Mouse (Mus musculus) forebrain, embryonic 12.5 days (tissue): Measurements from ENCODE around the gene Fam208b. TPM values are rescaled to one million over a fixed set of nuclear protein-coding genes. Genes with fewer than 3 reads are reported as not detected.
A peak's percentile ranks its signal among the peaks of the same experiment; 100 is the strongest.

Experiments
- ATAC-seq: fragments of 200-750 bp; cut with Nextera tagmentation; 2 replicates; pipeline ENCODE4 v1.8.0; 2017; ENCODE audit warnings: moderate TSS enrichment; ENCODE audit not compliant: low FRiP score
- H3K27ac ChIP-seq: fragments of 300-500 bp; sonication (generic); 2 replicates; pipeline ENCODE4 v1.5.1; 2016; ENCODE audit warnings: mild to moderate bottlenecking
- H3K27me3 ChIP-seq: fragments of 300-500 bp; sonication (generic); 2 replicates; pipeline ENCODE4 v1.6.1; 2016; ENCODE audit warnings: mild to moderate bottlenecking
- H3K36me3 ChIP-seq: fragments of 300-500 bp; sonication (generic); replicated peaks from 2 replicates; pipeline ENCODE4 v1.6.1; 2016; ENCODE audit warnings: mild to moderate bottlenecking
- H3K4me1 ChIP-seq: fragments of 300-500 bp; sonication (generic); 2 replicates; pipeline ENCODE4 v1.6.1; 2016
- H3K4me2 ChIP-seq: fragments of 300-500 bp; sonication (generic); 2 replicates; pipeline ENCODE4 v1.6.1; 2016; ENCODE audit warnings: mild to moderate bottlenecking, moderate library complexity
- H3K4me3 ChIP-seq: fragments of 300-500 bp; sonication (generic); replicated peaks from 2 replicates; pipeline ENCODE4 v1.5.1; 2016; ENCODE audit warnings: mild to moderate bottlenecking
- H3K9ac ChIP-seq: fragments of 300-500 bp; sonication (generic); 2 replicates; pipeline ENCODE4 v1.6.1; 2016; ENCODE audit warnings: mild to moderate bottlenecking
- H3K9me3 ChIP-seq: fragments of 300-500 bp; sonication (generic); 2 replicates; pipeline ENCODE4 v1.6.1; 2016
- WGBS: fragments of 180-500 bp; shearing (Covaris S2); methylation state at CpG from one replicate; pipeline ENCODE4 v1.1.7; 2016; 5-methylcytosine and 5-hydroxymethylcytosine counted together
- polyA plus RNA-seq: library from polyadenylated mRNA; unstranded; fragments of >200 nt; fragmentation: Nextera tagmentation; extraction: Ambion mirVana; gene quantifications from 2 replicates; pipeline ENCODE4 v1.2.1, GENCODE M21; 2016

Fam208b gene
- polyA plus RNA-seq, 1 experiment from 2014 or later: 26.1 TPM

DNA sequence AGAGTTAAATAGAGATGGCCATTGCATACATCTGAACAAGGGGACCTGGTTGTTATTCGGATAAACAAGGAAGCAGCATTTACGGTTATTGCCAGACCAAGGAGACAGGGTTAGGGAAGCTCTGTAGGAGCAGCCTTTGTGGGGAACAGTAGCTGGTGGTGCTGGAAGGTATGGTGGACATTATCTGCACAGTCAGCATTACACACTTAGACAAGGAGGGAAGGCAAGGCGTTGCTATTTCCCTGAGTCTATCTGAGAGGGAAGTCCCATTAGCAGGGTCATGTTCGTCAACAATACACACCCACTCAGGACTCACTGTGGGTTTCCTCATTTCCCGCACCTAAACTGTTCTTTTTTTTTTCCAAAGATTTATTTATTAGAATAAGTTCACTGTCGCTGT is 63.1 kb downstream of the Fam208b start:
- WGBS: 94% methylated on average over 6 of the region's 6 CpGs

DNA sequence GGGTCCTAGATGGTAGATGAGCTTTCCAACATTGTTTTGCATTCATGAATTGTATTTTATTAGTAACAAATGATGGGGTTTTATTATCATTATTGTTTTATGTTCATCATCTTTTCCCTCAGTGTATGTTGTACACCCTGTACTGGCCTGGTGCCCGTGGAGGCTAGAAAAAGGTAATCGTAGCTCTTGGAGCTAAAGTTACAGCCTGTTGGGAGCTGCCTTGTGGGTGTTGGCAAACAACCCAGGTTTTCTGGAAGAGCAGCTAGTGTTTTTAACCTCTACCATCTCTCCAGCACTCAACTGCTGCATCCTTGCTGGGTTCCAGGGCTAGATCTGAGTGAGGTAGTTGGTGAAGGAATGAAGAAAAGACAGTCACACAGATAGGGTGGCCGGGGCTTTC is 63.5 kb downstream of the Fam208b start:
- WGBS: 89% methylated on average over 3 of the region's 3 CpGs
- Histone ChIP-seq H3K27ac (no peak overlapping the region), H3K27me3 (no peaks in the 10 kb centered on the region), H3K9ac (no peak overlapping the region), H3K4me2 (no peak overlapping the region), H3K4me3 (no peak overlapping the region), H3K4me1 (no peaks in the 10 kb centered on the region), H3K36me3 (peaks cover 18% of the 10 kb centered on the region), H3K9me3 (no peaks in the 10 kb centered on the region)
- no peak for ATAC-seq

More for the DNA sequence above, 63.1 kb downstream of the Fam208b start:
- Histone ChIP-seq H3K9ac (no peak overlapping the region), H3K9me3 (no peaks in the 10 kb centered on the region), H3K4me1 (no peaks in the 10 kb centered on the region), H3K27me3 (no peaks in the 10 kb centered on the region), H3K4me3 (no peak overlapping the region), H3K4me2 (no peak overlapping the region), H3K36me3 (peaks cover 21% of the 10 kb centered on the region), H3K27ac (no peak overlapping the region)
- no peak for ATAC-seq

DNA sequence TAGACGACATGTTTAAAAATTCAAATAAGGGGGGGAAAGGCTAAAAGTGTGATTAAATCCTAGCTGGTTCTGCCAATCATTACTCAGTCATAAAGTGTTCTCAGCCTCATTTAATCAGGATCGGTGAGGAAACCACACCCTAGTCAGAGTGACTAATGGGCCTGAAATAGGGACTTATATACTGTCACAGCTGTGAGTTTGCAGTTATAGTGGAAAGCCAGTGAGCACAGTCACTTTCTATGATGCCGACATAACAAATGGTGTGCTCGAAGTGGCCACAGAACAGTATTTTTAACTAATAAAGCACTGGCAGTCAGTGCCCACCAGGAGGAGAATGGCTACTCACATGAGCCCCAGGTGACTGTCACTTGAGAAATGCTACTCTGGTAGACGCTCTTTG is 66.0 kb downstream of the Fam208b start:
- no peak overlapping the region for H3K4me2 ChIP-seq
- no peak for ATAC-seq
- 78% methylated on average over 5 of the region's 5 CpGs for WGBS

DNA sequence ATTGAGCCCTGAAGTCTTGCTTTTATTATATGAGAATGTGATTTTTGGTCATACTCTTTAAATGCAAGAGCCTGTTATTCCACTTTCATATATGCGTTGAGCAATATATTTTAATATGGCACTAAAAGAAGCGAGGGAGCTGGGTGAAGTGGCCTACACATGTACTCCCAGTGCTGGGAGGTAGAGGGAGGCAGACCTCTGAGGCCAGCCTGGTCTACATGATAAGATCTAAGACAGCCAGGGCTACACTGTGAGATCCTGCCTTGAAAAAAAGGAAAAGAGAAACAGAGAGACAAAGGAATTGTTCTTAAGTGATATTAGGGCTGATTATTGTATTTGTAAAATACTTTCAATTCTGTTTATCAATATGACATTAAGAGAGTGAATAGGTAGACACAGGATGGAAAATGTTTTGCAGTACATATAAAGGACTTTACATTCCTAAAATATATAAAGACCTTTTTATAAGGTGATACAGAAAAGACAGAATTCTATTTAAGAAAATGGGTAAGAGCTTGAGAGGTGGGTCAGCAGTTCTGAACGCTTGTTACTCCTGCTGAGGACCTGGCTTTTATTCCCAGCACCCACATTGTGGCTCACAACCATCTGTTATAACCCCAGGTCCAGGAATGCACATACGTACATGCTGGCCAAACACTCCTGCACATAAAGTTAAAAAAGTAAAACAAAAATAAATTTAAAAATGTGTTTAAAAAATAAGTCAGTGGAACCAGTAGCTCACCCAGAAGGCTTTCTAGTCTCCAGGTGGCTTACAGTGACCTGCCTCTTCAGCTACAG is 66.6 kb downstream of the Fam208b start:
- 97% methylated on average over 4 of the region's 4 CpGs for WGBS
- no peak for ATAC-seq
- peaks cover 28% of the 10 kb centered on the region for H3K4me1 ChIP-seq

More for the DNA sequence above, 66.0 kb downstream of the Fam208b start:
- Histone ChIP-seq H3K9ac (no peak overlapping the region), H3K4me1 (peaks cover 21% of the 10 kb centered on the region), H3K27ac (no peak overlapping the region), H3K36me3 (peaks cover 8% of the 10 kb centered on the region; the same call in 1 of the 2 replicates), H3K4me3 (no peak overlapping the region), H3K9me3 (no peaks in the 10 kb centered on the region), H3K27me3 (no peaks in the 10 kb centered on the region)

DNA sequence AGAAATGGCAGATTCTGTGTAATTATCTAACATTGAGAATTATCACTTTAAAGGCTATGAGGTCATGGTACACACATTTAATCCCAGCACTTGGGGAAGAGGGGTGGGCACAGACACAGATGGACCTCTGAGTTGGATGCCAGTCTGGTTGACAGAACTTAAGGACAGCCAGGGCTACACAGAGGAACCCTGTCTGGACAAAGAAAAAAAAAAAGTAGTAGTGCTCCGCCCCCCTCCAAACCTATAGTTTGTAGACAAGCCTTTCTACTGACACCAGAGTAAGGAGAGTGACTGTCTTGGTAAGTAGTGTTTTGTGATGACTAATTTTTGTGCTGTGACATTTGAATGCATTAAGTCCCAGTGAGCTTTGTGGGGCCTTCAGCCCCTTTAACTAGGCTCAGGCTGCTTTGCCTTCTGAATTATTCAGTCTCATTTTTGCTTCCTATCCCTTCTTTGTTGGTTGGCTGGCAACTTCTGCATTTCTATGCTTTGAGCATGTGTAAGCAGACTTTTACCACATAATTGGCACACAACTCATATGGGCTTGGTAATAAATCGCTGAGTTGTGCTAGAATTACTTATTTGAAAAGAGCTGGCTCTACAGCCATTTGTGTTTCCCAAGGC is 69.6 kb downstream of the Fam208b start:
- peak overlapping the region; percentile 71 for H3K4me2 ChIP-seq
- peak overlapping the region; percentile 7; the same call in 1 of the 2 replicates for H3K4me3 ChIP-seq
- no peak for ATAC-seq
- peaks cover 37% of the 10 kb centered on the region for H3K4me1 ChIP-seq
- no peaks in the 10 kb centered on the region for H3K27me3 ChIP-seq
- 55% methylated on average over 2 of the region's 2 CpGs for WGBS
- peaks cover 2% of the 10 kb centered on the region; the same call in 1 of the 2 replicates for H3K9me3 ChIP-seq
- no peak overlapping the region for H3K9ac ChIP-seq
- H3K36me3 ChIP-seq: no peaks in the 10 kb centered on the region; the same call in 1 of the 2 replicates
- H3K27ac ChIP-seq: no peak overlapping the region

More for the DNA sequence above, 66.6 kb downstream of the Fam208b start:
- H3K9ac ChIP-seq: no peak overlapping the region
- H3K4me3 ChIP-seq: no peak overlapping the region
- H3K9me3 ChIP-seq: no peaks in the 10 kb centered on the region
- H3K27me3 ChIP-seq: no peaks in the 10 kb centered on the region
- H3K27ac ChIP-seq: no peak overlapping the region
- peaks cover 4% of the 10 kb centered on the region; the same call in 1 of the 2 replicates for H3K36me3 ChIP-seq
- H3K4me2 ChIP-seq: no peak overlapping the region

DNA sequence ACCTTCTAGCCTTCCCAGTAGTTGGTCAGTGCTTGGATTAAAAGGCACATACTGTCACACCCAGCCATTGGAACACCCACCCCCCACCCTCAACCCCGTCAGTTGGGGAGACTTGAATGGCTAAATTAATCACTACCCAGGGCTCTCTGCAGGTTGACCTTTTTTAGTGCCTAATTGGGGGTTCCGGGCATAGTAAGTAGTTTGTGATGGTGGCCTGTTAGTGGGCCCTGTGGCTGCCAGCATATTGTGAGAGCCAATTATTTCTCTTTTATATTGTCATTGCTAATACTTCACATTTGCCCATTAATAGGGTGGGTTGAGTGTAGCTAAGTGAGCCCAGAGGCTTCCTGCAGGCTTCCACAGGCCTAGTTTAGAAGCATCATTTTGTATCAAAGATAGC is 70.7 kb downstream of the Fam208b start:
- Histone ChIP-seq H3K9ac (no peak overlapping the region), H3K4me1 (peaks cover 37% of the 10 kb centered on the region), H3K36me3 (no peaks in the 10 kb centered on the region), H3K4me3 (peak overlapping the region; percentile 94), H3K27ac (no peak overlapping the region), H3K9me3 (peaks cover 4% of the 10 kb centered on the region; the same call in 1 of the 2 replicates), H3K27me3 (no peaks in the 10 kb centered on the region), H3K4me2 (peak overlapping the region; percentile 71)
- ATAC-seq: no peak
- 12% methylated on average over 2 of the region's 2 CpGs for WGBS

DNA sequence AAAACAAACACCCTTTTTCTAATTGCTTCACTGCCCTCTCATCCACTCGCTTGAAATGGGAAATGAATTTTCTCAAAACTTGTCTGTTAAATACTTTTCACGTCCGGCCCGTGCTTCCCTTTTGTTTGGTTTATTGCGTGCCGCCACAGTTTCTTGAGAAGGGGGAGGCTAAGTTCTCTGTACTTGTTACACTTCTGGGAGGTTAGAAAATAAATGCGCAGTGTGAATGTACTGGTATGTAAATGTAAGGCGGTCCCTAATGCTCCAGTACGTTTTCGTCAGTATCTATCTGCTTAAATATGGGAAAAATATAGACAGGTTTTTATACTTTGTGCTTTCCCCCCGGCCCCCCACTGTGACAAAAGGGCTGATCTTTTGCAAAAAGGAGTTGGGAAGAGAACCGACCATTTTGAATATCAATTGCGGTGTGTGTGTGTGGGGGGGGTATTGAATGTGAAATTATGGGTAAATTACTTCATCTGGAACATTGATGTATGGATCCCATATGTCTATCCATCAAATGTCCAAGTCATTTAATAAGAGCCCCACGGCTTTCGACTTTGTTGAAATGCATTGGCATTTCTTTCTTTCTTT is 71.8 kb downstream of the Fam208b start:
- peaks cover 4% of the 10 kb centered on the region; the same call in 1 of the 2 replicates for H3K9me3 ChIP-seq
- peak overlapping the region; percentile 94 for H3K4me3 ChIP-seq
- 2% methylated on average over 15 of the region's 15 CpGs for WGBS
- ATAC-seq: no peak
- no peaks in the 10 kb centered on the region for H3K27me3 ChIP-seq
- H3K9ac ChIP-seq: peak overlapping the region; percentile 97
- H3K4me2 ChIP-seq: peak overlapping the region; percentile 71
- H3K27ac ChIP-seq: peak overlapping the region; percentile 99
- H3K4me1 ChIP-seq: peaks cover 37% of the 10 kb centered on the region
- H3K36me3 ChIP-seq: no peaks in the 10 kb centered on the region

DNA sequence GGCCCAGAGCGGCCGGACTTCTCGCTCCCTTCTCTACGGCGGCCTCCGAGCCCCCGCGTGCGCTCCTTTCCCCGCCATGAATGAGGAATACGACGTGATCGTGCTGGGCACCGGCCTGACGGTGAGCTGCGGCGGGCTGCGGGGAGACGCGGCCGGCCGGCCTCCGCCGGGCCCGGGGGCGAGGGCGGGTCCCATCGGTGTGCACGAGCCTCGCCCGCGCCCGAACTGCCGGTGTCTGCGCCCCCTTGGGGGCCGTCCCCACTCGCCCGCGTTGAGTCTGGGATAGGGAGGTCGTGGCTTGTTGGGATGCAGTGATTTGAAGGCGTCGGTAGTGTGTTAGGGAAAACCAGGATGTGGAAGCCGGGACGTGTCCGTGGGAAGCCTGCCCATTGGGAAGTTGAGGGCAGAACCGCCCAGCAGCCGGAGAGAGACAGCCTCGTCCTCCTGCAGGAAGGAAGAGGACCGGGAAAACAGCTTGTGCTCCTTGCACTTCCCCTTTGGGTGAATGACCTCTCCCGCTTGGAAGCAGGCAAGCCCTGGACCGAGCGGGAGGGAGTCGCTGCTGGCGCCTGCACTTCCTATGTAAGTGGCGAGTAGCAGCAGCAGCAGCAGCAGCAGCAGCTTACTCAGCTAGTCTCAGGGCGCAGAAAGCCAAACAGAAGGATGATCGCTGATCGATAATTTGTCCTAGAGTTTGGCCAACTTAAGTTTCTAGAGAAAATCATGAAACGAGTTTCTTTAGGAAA is 72.5 kb downstream of the Fam208b start:
- H3K36me3 ChIP-seq: no peaks in the 10 kb centered on the region
- H3K27ac ChIP-seq: peak overlapping the region; percentile 99
- peak overlapping the region; percentile 97 for H3K9ac ChIP-seq
- peaks cover 37% of the 10 kb centered on the region for H3K4me1 ChIP-seq
- peak overlapping the region; percentile 71 for H3K4me2 ChIP-seq
- no peaks in the 10 kb centered on the region for H3K27me3 ChIP-seq
- peak overlapping the region; percentile 94 for H3K4me3 ChIP-seq
- H3K9me3 ChIP-seq: peaks cover 4% of the 10 kb centered on the region; the same call in 1 of the 2 replicates
- WGBS: under 1% methylated on average over 59 of the region's 59 CpGs
- ATAC-seq: peak; percentile 62

DNA sequence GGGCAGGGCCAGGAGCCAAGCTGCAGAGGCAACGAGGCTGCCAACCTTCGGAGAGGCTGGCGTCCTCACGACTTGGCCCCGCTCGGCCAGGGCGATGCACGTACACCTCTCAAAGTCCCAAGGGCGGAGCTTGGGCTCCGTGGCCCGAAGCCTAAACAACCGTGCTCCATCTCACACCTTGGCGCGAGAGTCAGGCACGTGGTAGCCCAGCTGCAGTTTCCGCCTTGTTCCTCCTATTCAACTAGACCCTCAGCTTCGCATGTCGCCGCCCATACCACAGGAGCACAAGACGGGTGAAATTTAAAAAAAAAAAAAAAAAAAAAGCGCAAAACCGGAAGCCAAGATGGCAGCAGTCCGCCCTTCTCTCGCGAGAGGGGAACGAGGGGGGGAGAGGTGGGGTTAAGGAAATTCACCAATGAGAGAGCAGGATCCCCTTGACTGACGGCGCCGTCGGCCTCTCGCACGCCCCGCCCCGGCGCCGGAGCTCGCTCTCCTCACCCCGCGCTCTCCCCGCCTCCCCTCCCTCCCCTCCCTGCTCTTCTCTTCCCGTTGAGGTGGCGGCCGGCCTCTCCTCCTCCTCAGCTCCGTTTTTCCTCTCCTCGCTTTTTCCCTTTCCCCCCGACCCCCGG is 73.2 kb downstream of the Fam208b start, which contains the start of gene Gdi2:
Gdi2 (plus strand) TSS at position 470 of the 629 bp plus-strand sequence.
- H3K4me1 ChIP-seq: peaks cover 37% of the 10 kb centered on the region
- ATAC-seq: peak; percentile 98

DNA sequence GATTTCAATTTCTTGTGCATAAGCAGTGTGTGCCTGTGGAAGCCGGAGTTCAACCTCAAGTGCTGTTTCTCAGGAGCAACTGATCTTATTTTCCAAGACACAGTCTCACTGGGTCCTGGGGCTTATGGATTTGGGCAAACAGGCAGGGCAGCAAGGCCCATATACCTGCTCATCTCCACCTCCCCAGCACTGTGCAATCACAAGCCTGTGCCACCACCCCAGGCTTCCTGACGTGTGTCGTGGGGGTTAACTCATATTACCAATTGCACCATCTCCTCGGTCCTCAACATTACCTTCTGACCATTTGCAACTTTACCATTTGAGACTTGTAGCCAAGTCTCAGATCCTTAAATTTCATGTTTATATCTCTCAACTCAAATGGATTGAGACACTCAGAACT is 76.8 kb downstream of the Fam208b start:
- Histone ChIP-seq H3K4me1 (peaks cover 8% of the 10 kb centered on the region), H3K4me2 (no peak overlapping the region), H3K27ac (no peak overlapping the region), H3K36me3 (no peaks in the 10 kb centered on the region), H3K4me3 (no peak overlapping the region), H3K9ac (no peak overlapping the region), H3K27me3 (no peaks in the 10 kb centered on the region), H3K9me3 (peaks cover 4% of the 10 kb centered on the region; the same call in 1 of the 2 replicates)
- 92% methylated on average over 4 of the region's 4 CpGs for WGBS
- no peak for ATAC-seq

More for the DNA sequence above, 73.2 kb downstream of the Fam208b start, which contains the start of gene Gdi2:
- under 1% methylated on average over 40 of the region's 47 CpGs for WGBS
- peak within 1 kb of the TSS; percentile 99 for H3K27ac ChIP-seq
- H3K36me3 ChIP-seq: no peaks in the 10 kb centered on the region
- H3K27me3 ChIP-seq: no peaks in the 10 kb centered on the region
- H3K9ac ChIP-seq: peak within 1 kb of the TSS; percentile 97
- peak within 1 kb of the TSS; percentile 94 for H3K4me3 ChIP-seq
- H3K9me3 ChIP-seq: peaks cover 4% of the 10 kb centered on the region; the same call in 1 of the 2 replicates
- peak within 1 kb of the TSS; percentile 71 for H3K4me2 ChIP-seq

DNA sequence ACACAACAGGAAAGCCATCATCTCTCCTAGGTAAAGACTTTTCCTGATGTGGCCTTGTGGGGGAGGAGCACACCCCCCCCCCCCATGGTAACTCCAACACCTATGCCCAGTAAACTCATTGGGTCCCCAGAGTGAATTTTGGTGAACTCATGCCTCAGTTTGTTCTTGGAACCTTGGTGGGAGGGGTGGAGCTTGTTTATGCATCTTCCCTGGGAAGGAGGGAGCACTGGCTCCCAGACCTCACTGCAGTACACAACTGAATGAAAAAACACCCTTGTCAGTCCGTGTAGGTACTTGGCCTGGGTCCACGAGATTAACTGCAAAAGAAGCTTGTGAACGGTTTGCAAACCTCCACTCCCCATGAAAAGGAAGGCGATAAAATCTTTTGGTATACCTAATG is 78.5 kb downstream of the Fam208b start:
- H3K27me3 ChIP-seq: no peaks in the 10 kb centered on the region
- no peak for ATAC-seq

More for the DNA sequence above, 78.5 kb downstream of the Fam208b start:
- no peak overlapping the region for H3K4me3 ChIP-seq
- no peak overlapping the region for H3K4me2 ChIP-seq
- 76% methylated on average over 4 of the region's 4 CpGs for WGBS
- H3K27ac ChIP-seq: no peak overlapping the region
- H3K9me3 ChIP-seq: peaks cover 4% of the 10 kb centered on the region; the same call in 1 of the 2 replicates
- no peak overlapping the region for H3K9ac ChIP-seq
- H3K4me1 ChIP-seq: peaks cover 7% of the 10 kb centered on the region
- H3K36me3 ChIP-seq: no peaks in the 10 kb centered on the region
